Mouse (Mus musculus) kidney, adult 2 months (tissue): ENCODE data around the gene Dusp1.

ENCODE experiments used
- CTCF ChIP-seq: fragments of 200-500 bp; conservative IDR thresholded peaks from 2 replicates; pipeline ENCODE4 v1.5.1; 2011; ENCODE audit warnings: low read depth, mild to moderate bottlenecking, control low read depth, low read length, moderate library complexity, mixed read lengths; ENCODE audit not compliant: insufficient read depth, insufficient read length
- POLR2A ChIP-seq: fragments of 200-500 bp; IDR thresholded peaks from one replicate; pipeline ENCODE4 v1.6.1; 2011; ENCODE audit warnings: low read depth, low read length, control low read depth

GRCm38 (mm10) chr17:26522711-26523110, 39.2 kb downstream of the Dusp1 start:
- TF ChIP-seq CTCF (no peak), POLR2A (no peak)
